Mouse (Mus musculus) gastrocnemius, postnatal 25 days (tissue): ENCODE data around the gene Vip. TPM values are rescaled to one million over a fixed set of nuclear protein-coding genes. Genes with fewer than 3 reads are reported as not detected.

Experiments used
- DNase-seq: peaks from one replicate; pipeline ENCODE4 v3.0.0; 2022
- long read RNA-seq, 2 experiments: library from polyadenylated mRNA; stranded (forward); transcript quantifications; one replicate each; pipeline ENCODE4 v2.0.0; 2021
- total RNA-seq, 2 experiments: library from RNA; stranded (reverse); gene quantifications; 1 replicate in 1 of 2; 2 replicates in 1 of 2; pipeline ENCODE4 v1.2.3; 2021

The Vip gene
- not detected for total RNA-seq
- long read RNA-seq, experiment 1 = 0 reads
- long read RNA-seq, experiment 2 = 0 reads

DNA sequence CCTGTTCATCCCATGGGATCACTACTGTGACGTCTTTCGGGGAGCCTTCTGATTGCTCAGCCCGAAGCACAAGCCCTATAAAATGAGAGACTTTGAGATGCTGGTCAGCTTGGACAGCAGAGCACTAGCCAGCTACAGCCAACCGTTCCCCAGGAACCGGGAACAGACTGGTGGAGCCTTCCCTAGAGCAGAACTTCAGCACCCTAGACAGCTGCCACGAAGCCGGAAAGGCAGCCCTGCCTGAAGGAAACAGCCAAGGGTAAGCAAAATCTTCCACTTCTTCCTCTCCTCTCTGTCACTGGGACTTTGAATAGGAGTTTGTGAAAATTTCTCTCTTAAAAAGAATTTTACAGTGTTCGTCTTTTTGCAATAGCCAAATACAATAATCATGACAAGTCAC lies at the start of gene Vip:
Vip (plus strand) TSS at position 107 of the 400 bp plus-strand sequence.
- no peak for DNase-seq

- DNase-seq = no peak
Measured at GRCm38 (mm10) chr10:5591061-5591460, 48.0 kb upstream of the Vip start.

DNA sequence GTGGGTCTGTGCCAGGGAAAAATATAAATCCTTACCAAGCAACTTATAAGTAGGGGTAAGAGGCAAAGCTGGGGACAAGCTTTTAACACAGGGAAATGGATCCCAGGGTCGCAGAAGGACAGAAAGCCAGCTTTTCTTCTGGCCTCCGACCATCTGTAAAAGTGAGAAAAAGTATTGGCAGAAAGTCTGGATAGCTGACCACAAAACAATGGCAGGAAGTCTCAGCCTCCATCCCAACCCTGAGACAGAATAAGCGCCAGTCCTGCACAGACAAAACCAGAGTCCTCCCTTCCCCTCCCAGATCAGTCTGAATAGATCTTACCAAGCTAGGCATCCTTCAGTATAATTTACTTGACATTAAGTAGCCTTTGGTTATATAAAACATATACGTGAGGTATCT lies 47.0 kb upstream of the Vip start:
- peak; percentile 21 for DNase-seq

- DNase-seq = no peak
Measured at GRCm38 (mm10) chr10:5593464-5593863, 45.6 kb upstream of the Vip start, which contains the start of gene Myct1. Myct1 (plus strand) TSS chr10:5593775.

GRCm38 (mm10) chr10:5594457-5594856 lies 44.6 kb upstream of the Vip start:
- no peak for DNase-seq

DNA sequence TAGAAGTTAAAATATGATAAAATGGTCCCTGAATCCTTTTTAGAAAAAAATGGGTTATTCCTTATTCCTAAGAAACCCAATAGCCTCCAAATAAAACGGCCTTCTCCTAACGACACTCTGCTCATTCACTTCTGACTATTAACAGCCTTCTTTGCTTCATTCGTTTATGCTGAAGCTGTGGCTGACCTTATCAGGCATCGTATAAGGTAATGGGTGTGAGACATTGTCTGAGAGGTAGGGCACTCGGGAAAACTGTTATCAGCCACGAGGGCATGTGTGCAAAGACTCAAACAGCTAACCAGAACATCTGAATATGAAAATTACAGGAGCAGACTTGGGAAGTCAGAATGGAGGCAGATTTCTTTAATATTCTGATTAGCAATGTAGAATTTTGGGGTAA lies 42.5 kb upstream of the Vip start:
- no peak for DNase-seq

- no peak for DNase-seq
Measured at GRCm38 (mm10) chr10:5600123-5600522, 38.9 kb upstream of the Vip start.

GRCm38 (mm10) chr10:5603512-5603911 lies 35.5 kb upstream of the Vip start:
- DNase-seq = no peak

- no peak for DNase-seq
Measured at GRCm38 (mm10) chr10:5604371-5604770, 34.6 kb upstream of the Vip start.

DNA sequence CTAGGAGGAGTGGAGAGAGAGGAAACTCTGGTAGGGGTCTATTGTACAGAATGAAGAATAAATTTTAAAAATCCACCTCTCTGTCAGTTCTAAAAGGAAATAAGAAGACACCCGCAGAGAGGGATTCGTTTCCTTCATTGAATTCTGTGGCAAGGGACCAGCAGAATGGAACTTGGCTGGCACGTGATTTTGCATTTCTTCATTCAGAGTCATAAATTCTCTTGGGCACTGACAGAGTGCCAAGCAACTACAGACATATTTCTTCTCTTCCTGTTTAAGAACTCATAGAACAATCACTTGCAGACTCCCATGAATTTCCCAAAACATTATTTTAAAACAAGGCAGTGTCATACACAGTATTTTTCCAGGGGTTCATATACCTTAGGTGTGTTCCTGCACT lies 30.1 kb upstream of the Vip start:
- no peak for DNase-seq

GRCm38 (mm10) chr10:5615186-5616040 lies 23.6 kb upstream of the Vip start:
- no peak for DNase-seq

DNA sequence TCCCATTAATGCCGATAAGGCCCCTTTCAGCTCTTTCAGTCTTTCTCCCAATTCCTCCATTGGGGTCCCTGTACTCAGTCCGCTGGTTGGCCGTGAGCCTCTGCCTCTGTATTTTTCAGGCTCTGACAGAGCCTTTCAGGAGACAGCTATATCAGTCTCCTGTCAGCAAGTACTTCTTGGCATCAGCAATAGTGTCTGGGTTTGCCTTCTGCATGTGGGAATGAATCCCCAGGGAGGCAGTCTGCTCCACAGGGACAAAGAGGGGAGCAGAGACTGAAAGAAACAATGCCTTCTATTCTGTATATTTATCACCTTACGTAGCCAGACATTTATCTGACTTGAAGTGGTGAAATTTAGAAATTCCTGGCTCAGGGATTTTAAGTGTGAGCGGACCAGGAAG lies 12.8 kb upstream of the Vip start:
- no peak for DNase-seq

- no peak for DNase-seq
Measured at GRCm38 (mm10) chr10:5633672-5634200, 5.3 kb upstream of the Vip start.

DNA sequence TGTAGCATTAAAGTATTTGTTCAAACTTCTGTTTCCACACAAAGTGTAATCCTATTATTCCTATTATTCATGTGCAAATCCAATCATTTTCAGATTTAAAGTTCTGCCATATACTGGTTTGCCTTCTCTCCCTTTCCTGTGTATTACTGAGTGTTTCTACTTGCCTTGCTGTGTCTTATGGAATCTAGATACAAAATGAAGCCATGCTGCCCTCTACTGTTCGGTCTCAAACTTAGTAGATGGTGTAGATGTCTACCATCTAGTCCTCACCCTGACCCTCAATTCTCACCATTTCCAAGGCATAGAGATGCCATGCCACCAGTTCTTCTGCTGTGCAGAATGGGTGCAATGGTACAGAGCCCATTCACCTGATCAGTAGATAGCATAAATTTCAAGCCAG lies 4.7 kb upstream of the Vip start:
- no peak for DNase-seq

GRCm38 (mm10) chr10:5637322-5637721 lies 1.7 kb upstream of the Vip start:
- no peak for DNase-seq

GRCm38 (mm10) chr10:5681275-5681674 lies 42.3 kb downstream of the Vip start:
- DNase-seq = no peak

- no peak for DNase-seq
Measured at GRCm38 (mm10) chr10:5685608-5686007, 46.6 kb downstream of the Vip start.

DNA sequence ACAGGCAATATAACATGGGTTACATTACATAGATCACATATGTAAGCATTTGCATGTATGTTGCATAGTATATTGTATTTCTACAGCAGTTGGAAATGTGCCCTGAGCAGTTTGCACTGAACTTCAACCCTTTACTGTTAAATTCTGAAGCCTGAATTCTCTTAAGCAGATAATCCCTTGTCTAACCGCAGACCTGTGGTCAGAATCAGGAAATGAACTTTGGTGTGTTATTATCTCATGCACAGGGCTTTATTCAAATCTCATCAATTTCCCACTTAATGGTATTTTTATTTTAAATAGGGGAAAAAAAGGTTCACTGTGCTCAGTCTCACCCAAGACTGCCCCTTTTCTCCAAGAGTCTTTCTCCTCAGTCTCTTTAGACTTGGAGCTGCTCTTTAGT lies 55.3 kb downstream of the Vip start:
- no peak for DNase-seq

Other genes with a start within 250 kb of the Vip start
- 10 to 100 TPM; 34.7 to 54.5 TPM for gene Syne1, start 87.7 kb upstream of the Vip start, total RNA-seq
- 1 to 10 TPM; 4.2 to 5.7 TPM for gene Myct1, start 45.4 kb upstream of the Vip start, total RNA-seq
- under 1 TPM; 0.59 to 0.64 TPM for gene Fbxo5, start 166.4 kb downstream of the Vip start, total RNA-seq
- gene Mtrf1l, start 184.7 kb downstream of the Vip start, total RNA-seq = 1 to 10 TPM; 5.6 to 7.3 TPM